8 mouse cellular contexts compared by ENCODE assay signal in the genomic region with DNA sequence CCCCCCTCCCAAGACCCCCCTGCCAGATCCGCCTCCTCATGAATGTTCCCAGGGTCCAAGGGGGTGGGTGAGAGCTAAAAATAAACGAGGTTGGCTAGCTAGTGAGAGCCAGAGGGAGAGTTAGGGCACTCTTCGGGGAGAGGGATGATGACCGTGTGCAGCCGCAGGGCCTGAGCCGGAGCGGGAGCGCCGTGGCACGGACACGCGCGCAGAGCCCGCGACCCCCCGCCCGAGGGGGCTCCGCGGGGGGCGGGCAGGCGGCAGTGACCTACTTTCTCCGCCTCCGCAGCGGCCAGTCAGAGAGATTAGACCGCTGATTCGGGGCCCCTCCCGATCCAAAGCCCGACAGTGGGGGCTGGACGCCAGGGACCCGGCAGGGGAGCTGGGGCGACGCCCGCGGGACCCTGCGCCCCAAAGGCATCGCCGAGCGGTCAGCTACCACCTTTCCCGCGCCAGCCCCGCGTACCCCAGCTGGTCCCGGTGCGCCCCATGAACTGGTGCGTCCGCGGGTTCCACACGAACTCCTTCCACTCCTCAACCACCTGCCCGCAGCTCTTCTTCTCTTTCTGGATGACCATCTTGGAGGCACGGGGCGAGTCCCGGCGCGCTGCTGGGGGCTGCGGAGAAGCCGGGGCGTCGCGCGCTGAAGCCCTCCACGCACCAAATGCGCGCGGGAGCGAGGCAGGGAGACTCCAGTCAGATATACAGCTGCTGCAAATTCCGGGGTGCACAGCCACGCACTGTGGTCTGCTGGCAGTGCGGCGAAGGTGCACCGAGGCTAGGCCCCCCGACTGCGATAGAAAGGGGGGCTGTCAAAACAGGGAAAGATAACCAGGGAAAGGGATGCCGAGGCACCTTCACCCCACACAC. TPM values are rescaled to one million over a fixed set of nuclear protein-coding genes. Genes with fewer than 3 reads are reported as not detected.
DNase-seq lines count a peak whose midpoint lies in the region; ATAC-seq and TF ChIP-seq lines count a peak whose summit lies in the region.

No protein-coding gene starts in this region.

- WGBS in heart, adult 2 months: 1% methylated on average over 67 of the region's 73 CpGs
- under 1% methylated on average over 64 of the region's 73 CpGs for WGBS in embryonic facial prominence, embryonic 11.5 days
- WGBS in limb, embryonic 15.5 days: under 1% methylated on average over 68 of the region's 73 CpGs
- WGBS in neural tube, embryonic 11.5 days: under 1% methylated on average over 73 of the region's 73 CpGs

- no peak for TF ChIP-seq EP300 in heart, adult 2 months (IDR thresholded peaks at IDR 0.05; ENCODE audit: insufficient read depth, low read depth, low read length)

- H3K27ac ChIP-seq in heart, adult 2 months: peak overlapping the region; percentile 67
- H3K27ac ChIP-seq in embryonic facial prominence, embryonic 11.5 days (replicated peaks; ENCODE audit: low read depth, low read length): no peak overlapping the region
- H3K27ac ChIP-seq in limb, embryonic 15.5 days: peak overlapping the region; percentile 50; the same call in 1 of the 2 replicates
- H3K27ac ChIP-seq in neural tube, embryonic 11.5 days (ENCODE audit: low read depth, low read length): 0 out of 2 replicates have a peak overlapping the region, but pooled peaks have one; percentile 34

- ATAC-seq in embryonic facial prominence, embryonic 11.5 days (replicated peaks; ENCODE audit: insufficient number of reproducible peaks, low FRiP score, low TSS enrichment, low read depth): peak; percentile 14; the same call in 1 of the 2 replicates
- ATAC-seq in limb, embryonic 15.5 days (ENCODE audit: insufficient number of reproducible peaks, low FRiP score, low TSS enrichment, low read depth): no peak; the same call in 1 of the 2 replicates
- ATAC-seq in neural tube, embryonic 11.5 days (ENCODE audit: insufficient read depth, low FRiP score, low TSS enrichment): no peak

- DNase-seq in heart, adult 2 months: peak; percentile 35 to 45
- DNase-seq in heart, postnatal 36 days: no peak
- DNase-seq in MN1 (ENCODE audit: low spot score): peak; percentile 19
- DNase-seq in embryonic facial prominence, embryonic 11.5 days (ENCODE audit: low spot score): peak; percentile 18
- peak; percentile 34 to 39 for DNase-seq in heart, postnatal 14 days
- DNase-seq in neural tube, embryonic 11.5 days (ENCODE audit: low spot score): no peak
- no peak for DNase-seq in spleen, postnatal 14 days (ENCODE audit: low spot score in 2 of 2)

- H3K4me1 ChIP-seq in heart, adult 2 months (ENCODE audit: control insufficient read depth, insufficient read depth, low read length): peaks cover 10% of the 10 kb centered on the region
- H3K4me1 ChIP-seq in embryonic facial prominence, embryonic 11.5 days (ENCODE audit: control insufficient read depth, insufficient read depth, low read length): peaks cover 3% of the 10 kb centered on the region
- peaks cover 33% of the 10 kb centered on the region for H3K4me1 ChIP-seq in limb, embryonic 15.5 days
- H3K4me1 ChIP-seq in neural tube, embryonic 11.5 days (ENCODE audit: control insufficient read depth, insufficient read depth, low read length): peaks cover 11% of the 10 kb centered on the region

- peak overlapping the region; percentile 100 for H3K4me2 ChIP-seq in embryonic facial prominence, embryonic 11.5 days (ENCODE audit: low read depth, low read length)
- H3K4me2 ChIP-seq in limb, embryonic 15.5 days: peak overlapping the region; percentile 100
- H3K4me2 ChIP-seq in neural tube, embryonic 11.5 days (ENCODE audit: low read depth): peak overlapping the region; percentile 100

- no peaks in the 10 kb centered on the region for H3K9me3 ChIP-seq in embryonic facial prominence, embryonic 11.5 days (replicated peaks; ENCODE audit: control insufficient read depth, low read length)
- no peaks in the 10 kb centered on the region for H3K9me3 ChIP-seq in limb, embryonic 15.5 days
- H3K9me3 ChIP-seq in neural tube, embryonic 11.5 days (ENCODE audit: control insufficient read depth, low read length): no peaks in the 10 kb centered on the region

- intact Hi-C loops in heart, adult 2 months (cut with DNase I): no loop called here
- intact Hi-C loops in heart, postnatal 36 days (cut with DNase I): no loop called here
- intact Hi-C loops in heart, postnatal 14 days (cut with DNase I): loop anchor here (2.0 kb wide), 1 partner anchor 24 kb away; a partner anchor contains a TSS

- no peak for TF ChIP-seq CTCF in heart, adult 2 months (IDR thresholded peaks at IDR 0.05)

- TF ChIP-seq POLR2A in heart, adult 2 months (IDR thresholded peaks at IDR 0.05; ENCODE audit: insufficient read depth, low read depth, low read length): 0 out of 2 replicates have a peak, but pooled peaks have one; percentile 32

- no peaks in the 10 kb centered on the region for H3K27me3 ChIP-seq in heart, adult 2 months (ENCODE audit: control insufficient read depth, insufficient read depth, low read length)
- peaks cover 10% of the 10 kb centered on the region for H3K27me3 ChIP-seq in embryonic facial prominence, embryonic 11.5 days (ENCODE audit: control insufficient read depth, insufficient read depth, low read length)
- peaks cover 9% of the 10 kb centered on the region; the same call in 1 of the 2 replicates for H3K27me3 ChIP-seq in limb, embryonic 15.5 days
- H3K27me3 ChIP-seq in neural tube, embryonic 11.5 days (ENCODE audit: control insufficient read depth, insufficient read depth, low read length): 0 out of 2 replicates have a peak, but pooled peaks cover 6% of the 10 kb centered on the region

- H3K9ac ChIP-seq in heart, adult 2 months (ENCODE audit: low read depth, low read length): peak overlapping the region; percentile 71
- peak overlapping the region; percentile 64 for H3K9ac ChIP-seq in embryonic facial prominence, embryonic 11.5 days (replicated peaks; ENCODE audit: low read length)
- peak overlapping the region; percentile 62 for H3K9ac ChIP-seq in limb, embryonic 15.5 days
- peak overlapping the region; percentile 55 for H3K9ac ChIP-seq in neural tube, embryonic 11.5 days (ENCODE audit: low read length)

- H3K4me3 ChIP-seq in heart, adult 2 months: peak overlapping the region; percentile 57
- peak overlapping the region; percentile 56 for H3K4me3 ChIP-seq in embryonic facial prominence, embryonic 11.5 days (ENCODE audit: low read depth, low read length)
- H3K4me3 ChIP-seq in limb, embryonic 15.5 days: peak overlapping the region; percentile 60
- peak overlapping the region; percentile 48 for H3K4me3 ChIP-seq in neural tube, embryonic 11.5 days (ENCODE audit: low read depth, low read length)

- no peaks in the 10 kb centered on the region for H3K79me2 ChIP-seq in heart, adult 2 months (replicated peaks; ENCODE audit: control insufficient read depth, insufficient read depth, low read length)

- H3K36me3 ChIP-seq in heart, adult 2 months (ENCODE audit: control insufficient read depth, insufficient read depth, low read length): no peaks in the 10 kb centered on the region
- H3K36me3 ChIP-seq in embryonic facial prominence, embryonic 11.5 days (replicated peaks; ENCODE audit: control insufficient read depth, insufficient read depth, low read depth, low read length): no peaks in the 10 kb centered on the region
- H3K36me3 ChIP-seq in limb, embryonic 15.5 days: 0 out of 2 replicates have a peak, but pooled peaks cover 3% of the 10 kb centered on the region
- no peaks in the 10 kb centered on the region for H3K36me3 ChIP-seq in neural tube, embryonic 11.5 days (ENCODE audit: control insufficient read depth, insufficient read depth, low read length)

RNA-seq across cellular contexts. Expression of a gene that starts 0.7 kb away (rescaled TPM):
- total RNA-seq in heart, adult 2 months (2021): 10 to 100 TPM; 17.0 to 20.3 TPM
- 23.7 and 30.0 TPM in 2 replicates for polyA plus RNA-seq in heart, adult 2 months (2012; rRNA removed)
- 10 to 100 TPM; 20.9 to 22.5 TPM for total RNA-seq in heart, postnatal 36 days (2021)
- 5.2 and 6.0 TPM in 2 replicates for polyA plus RNA-seq in embryonic facial prominence, embryonic 11.5 days (2014; fragmentation: Nextera tagmentation; extraction: Ambion mirVana)
- 10 to 100 TPM; 31.8 to 31.9 TPM for total RNA-seq in heart, postnatal 14 days (2021)
- 8.2 and 10.5 TPM in 2 replicates for polyA plus RNA-seq in limb, embryonic 15.5 days (2015; fragmentation: Nextera tagmentation; extraction: Ambion mirVana)
- polyA plus RNA-seq in neural tube, embryonic 11.5 days (2014; fragmentation: Nextera tagmentation; extraction: Ambion mirVana): 7.2 and 7.7 TPM in 2 replicates

RNA-seq across cellular contexts. Expression of a gene that starts 12.7 kb away (rescaled TPM):
- not detected for total RNA-seq in heart, adult 2 months (2021)
- polyA plus RNA-seq in heart, adult 2 months (2012; rRNA removed): not detected in 2 replicates
- not detected for total RNA-seq in heart, postnatal 36 days (2021)
- polyA plus RNA-seq in embryonic facial prominence, embryonic 11.5 days (2014; fragmentation: Nextera tagmentation; extraction: Ambion mirVana): 0.14 TPM in 1 of 2 replicates, not detected in the other
- not detected for total RNA-seq in heart, postnatal 14 days (2021)
- not detected in 2 replicates for polyA plus RNA-seq in limb, embryonic 15.5 days (2015; fragmentation: Nextera tagmentation; extraction: Ambion mirVana)
- polyA plus RNA-seq in neural tube, embryonic 11.5 days (2014; fragmentation: Nextera tagmentation; extraction: Ambion mirVana): not detected in 2 replicates

RNA-seq across cellular contexts. Expression of a gene that starts 16.8 kb away (rescaled TPM):
- total RNA-seq in heart, adult 2 months (2021): 1 to 10 TPM; 1.8 to 1.9 TPM
- polyA plus RNA-seq in heart, adult 2 months (2012; rRNA removed): 4.5 and 6.1 TPM in 2 replicates
- 1 to 10 TPM; 3.7 to 4.1 TPM for total RNA-seq in heart, postnatal 36 days (2021)
- polyA plus RNA-seq in embryonic facial prominence, embryonic 11.5 days (2014; fragmentation: Nextera tagmentation; extraction: Ambion mirVana): 15.0 and 19.4 TPM in 2 replicates
- 1 to 10 TPM; 1.6 to 2.5 TPM for total RNA-seq in heart, postnatal 14 days (2021)
- polyA plus RNA-seq in limb, embryonic 15.5 days (2015; fragmentation: Nextera tagmentation; extraction: Ambion mirVana): 15.7 and 16.2 TPM in 2 replicates
- 14.9 and 19.0 TPM in 2 replicates for polyA plus RNA-seq in neural tube, embryonic 11.5 days (2014; fragmentation: Nextera tagmentation; extraction: Ambion mirVana)

RNA-seq across cellular contexts. Expression of a gene that starts 24.9 kb away (rescaled TPM):
- total RNA-seq in heart, adult 2 months (2021): 10 to 100 TPM; 13.6 to 15.3 TPM
- polyA plus RNA-seq in heart, adult 2 months (2012; rRNA removed): 35.0 and 41.6 TPM in 2 replicates
- total RNA-seq in heart, postnatal 36 days (2021): 10 to 100 TPM; 13.9 to 17.0 TPM
- 200 and 215 TPM in 2 replicates for polyA plus RNA-seq in embryonic facial prominence, embryonic 11.5 days (2014; fragmentation: Nextera tagmentation; extraction: Ambion mirVana)
- 10 to 100 TPM; 22.1 to 27.3 TPM for total RNA-seq in heart, postnatal 14 days (2021)
- polyA plus RNA-seq in limb, embryonic 15.5 days (2015; fragmentation: Nextera tagmentation; extraction: Ambion mirVana): 132 and 134 TPM in 2 replicates
- polyA plus RNA-seq in neural tube, embryonic 11.5 days (2014; fragmentation: Nextera tagmentation; extraction: Ambion mirVana): 169 and 175 TPM in 2 replicates

RNA-seq across cellular contexts. Expression of a gene that starts 25.0 kb away (rescaled TPM):
- 1 to 10 TPM; 5.4 to 5.6 TPM for total RNA-seq in heart, adult 2 months (2021)
- polyA plus RNA-seq in heart, adult 2 months (2012; rRNA removed): 10.1 and 10.5 TPM in 2 replicates
- 1 to 10 TPM; 5.1 to 6.3 TPM for total RNA-seq in heart, postnatal 36 days (2021)
- 40.2 and 40.9 TPM in 2 replicates for polyA plus RNA-seq in embryonic facial prominence, embryonic 11.5 days (2014; fragmentation: Nextera tagmentation; extraction: Ambion mirVana)
- 1 to 10 TPM; 4.3 to 6.5 TPM for total RNA-seq in heart, postnatal 14 days (2021)
- 23.6 and 24.8 TPM in 2 replicates for polyA plus RNA-seq in limb, embryonic 15.5 days (2015; fragmentation: Nextera tagmentation; extraction: Ambion mirVana)
- polyA plus RNA-seq in neural tube, embryonic 11.5 days (2014; fragmentation: Nextera tagmentation; extraction: Ambion mirVana): 34.5 and 34.6 TPM in 2 replicates

Comparison
In these comparisons a context has a peak if more than half of its experiments do, and no peak if none do; other contexts are left out.
1. DNase-seq: peak in heart, adult 2 months (2 of 2), MN1 (single experiment), embryonic facial prominence, embryonic 11.5 days (single experiment) and heart, postnatal 14 days (2 of 2); none in heart, postnatal 36 days (0 of 2), neural tube, embryonic 11.5 days (single experiment) and spleen, postnatal 14 days (0 of 2).
2. Peak in every context shown above with its lines, with median percentiles within 50 percentile points of each other: H3K4me3 ChIP-seq, H3K9ac ChIP-seq and H3K4me2 ChIP-seq.